Mouse (Mus musculus) heart, postnatal 0 days (tissue): ENCODE data around the gene Mns1. TPM values are rescaled to one million over a fixed set of nuclear protein-coding genes. Genes with fewer than 3 reads are reported as not detected.
A peak's percentile ranks its signal among the peaks of the same experiment; 100 is the strongest.

Source experiments
- ATAC-seq: fragments of 200-750 bp; cut with Nextera tagmentation; 2 replicates; pipeline ENCODE4 v1.8.0; 2017; ENCODE audit warnings: low read depth, moderate number of reproducible peaks, moderate library complexity; ENCODE audit not compliant: insufficient read depth
- DNase-seq: peaks from one replicate; pipeline ENCODE4 v3.0.0-alpha.2; 2016; ENCODE audit warnings: low spot score
- H3K27ac ChIP-seq: fragments of 300-500 bp; sonication (generic); 2 replicates; pipeline ENCODE4 v1.5.1; 2014; ENCODE audit warnings: low read depth, mild to moderate bottlenecking
- H3K27me3 ChIP-seq: fragments of 300-500 bp; sonication (generic); 2 replicates; pipeline ENCODE4 v1.6.1; 2014; ENCODE audit warnings: low read length, mixed read lengths; ENCODE audit not compliant: control insufficient read depth, insufficient read depth
- H3K36me3 ChIP-seq: fragments of 300-500 bp; sonication (generic); replicated peaks from 2 replicates; pipeline ENCODE4 v1.6.1; 2014; ENCODE audit warnings: low read length, mixed read lengths; ENCODE audit not compliant: control insufficient read depth, insufficient read depth
- H3K4me1 ChIP-seq: fragments of 300-500 bp; sonication (generic); 2 replicates; pipeline ENCODE4 v1.6.1; 2014; ENCODE audit warnings: antibody characterized with exemption; ENCODE audit not compliant: control insufficient read depth, insufficient read depth
- H3K4me2 ChIP-seq: fragments of 300-500 bp; sonication (generic); 2 replicates; pipeline ENCODE4 v1.6.1; 2014; ENCODE audit warnings: low read depth, mild to moderate bottlenecking, low read length, moderate library complexity
- H3K4me3 ChIP-seq: fragments of 300-500 bp; sonication (generic); 2 replicates; pipeline ENCODE4 v1.5.1; 2014; ENCODE audit warnings: low read depth, low read length
- H3K9ac ChIP-seq: fragments of 300-500 bp; sonication (generic); replicated peaks from 2 replicates; pipeline ENCODE4 v1.6.1; 2014; ENCODE audit warnings: low read depth, low read length, mixed read lengths
- H3K9me3 ChIP-seq: fragments of 300-500 bp; sonication (generic); replicated peaks from 2 replicates; pipeline ENCODE4 v1.6.1; 2016; ENCODE audit warnings: low read length; ENCODE audit not compliant: control insufficient read depth
- CTCF ChIP-seq: IDR thresholded peaks from 2 replicates; pipeline ENCODE4 v1.5.1; 2016; ENCODE audit warnings: antibody characterized with exemption, control low read depth, low read depth
- EP300 ChIP-seq: IDR thresholded peaks from 2 replicates; pipeline ENCODE4 v1.6.1; 2016; ENCODE audit warnings: antibody characterized with exemption, low read depth
- WGBS: fragments of 180-500 bp; shearing (Covaris S2); extraction: QIAGEN DNeasy Blood & Tissue Kit; methylation state at CpG from one replicate; pipeline ENCODE4 v1.1.7; 2014; 5-methylcytosine and 5-hydroxymethylcytosine counted together
- polyA plus RNA-seq: library from polyadenylated mRNA; unstranded; fragments of >200 nt; fragmentation: Nextera tagmentation; extraction: Ambion mirVana; gene quantifications from 2 replicates; pipeline ENCODE4 v1.2.1, GENCODE M21; 2015
- total RNA-seq: library from RNA; depleted of rRNA; stranded (reverse); fragments of >200 nt; gene quantifications from 2 replicates; pipeline ENCODE4 v1.2.3, GENCODE M21; 2014; ENCODE audit warnings: low replicate concordance

Mns1 gene
- total and polyA plus RNA-seq, 2 experiments from 2014 or later: 1.1 to 5.1 TPM

GRCm38 (mm10) chr9:72434876-72435275 lies 2.9 kb upstream of the Mns1 start:
- Histone ChIP-seq H3K4me2 (no peak overlapping the region), H3K27me3 (no peaks in the 10 kb centered on the region; the same call in 1 of the 2 replicates), H3K36me3 (no peaks in the 10 kb centered on the region), H3K9me3 (no peaks in the 10 kb centered on the region), H3K27ac (no peak overlapping the region), H3K4me3 (no peak overlapping the region), H3K4me1 (peaks cover 13% of the 10 kb centered on the region; the same call in 1 of the 2 replicates), H3K9ac (no peak overlapping the region)
- no peak for TF ChIP-seq CTCF
- TF ChIP-seq EP300: no peak
- 73% methylated on average over 9 of the region's 9 CpGs for WGBS
- no peak for ATAC-seq
- DNase-seq: no peak

DNA sequence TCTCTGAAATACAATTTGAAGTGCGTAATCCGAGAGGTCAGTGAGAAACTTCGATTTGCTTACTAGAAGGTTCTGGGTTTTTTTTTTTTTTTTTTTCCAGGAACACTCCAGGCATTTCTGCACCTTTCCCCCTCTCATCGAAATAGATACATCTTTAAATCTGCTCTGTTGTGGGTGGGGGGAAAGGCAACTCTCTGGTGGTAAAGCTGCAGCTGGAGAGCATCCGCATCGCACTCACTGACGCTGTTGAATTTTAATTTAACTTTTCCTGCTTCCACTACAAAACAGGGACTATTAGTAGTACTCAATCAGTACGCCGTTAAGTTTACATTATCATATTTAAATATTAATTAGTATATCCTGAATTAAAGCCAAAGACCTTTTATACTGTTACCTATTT lies 938 bp downstream of the Mns1 start:
- ATAC-seq (no peak), DNase-seq (no peak)
- Histone ChIP-seq H3K4me1 (peaks cover 13% of the 10 kb centered on the region; the same call in 1 of the 2 replicates), H3K9me3 (no peaks in the 10 kb centered on the region), H3K4me3 (peak overlapping the region; percentile 70), H3K4me2 (peak overlapping the region; percentile 67), H3K27ac (no peak overlapping the region), H3K27me3 (no peaks in the 10 kb centered on the region; the same call in 1 of the 2 replicates), H3K9ac (peak overlapping the region; percentile 62; the same call in 1 of the 2 replicates), H3K36me3 (no peaks in the 10 kb centered on the region)
- TF ChIP-seq EP300: no peak
- TF ChIP-seq CTCF: no peak
- 2% methylated on average over 9 of the region's 9 CpGs for WGBS

GRCm38 (mm10) chr9:72440358-72440757 lies 2.5 kb downstream of the Mns1 start:
- no peak overlapping the region; the same call in 1 of the 2 replicates for H3K4me2 ChIP-seq
- no peak overlapping the region for H3K27ac ChIP-seq
- H3K4me3 ChIP-seq: no peak overlapping the region
- H3K36me3 ChIP-seq: no peaks in the 10 kb centered on the region; the same call in 1 of the 2 replicates
- DNase-seq (no peak), ATAC-seq (no peak)
- 85% methylated on average over 4 of the region's 4 CpGs for WGBS
- no peaks in the 10 kb centered on the region; the same call in 1 of the 2 replicates for H3K27me3 ChIP-seq
- no peak overlapping the region for H3K9ac ChIP-seq
- TF ChIP-seq EP300 (no peak), CTCF (no peak)
- H3K9me3 ChIP-seq: no peaks in the 10 kb centered on the region
- H3K4me1 ChIP-seq: peaks cover 13% of the 10 kb centered on the region; the same call in 1 of the 2 replicates

GRCm38 (mm10) chr9:72440948-72441926 lies 3.4 kb downstream of the Mns1 start:
- peaks cover 3% of the 10 kb centered on the region; the same call in 1 of the 2 replicates for H3K36me3 ChIP-seq
- no peaks in the 10 kb centered on the region for H3K27me3 ChIP-seq
- ATAC-seq: no peak
- DNase-seq: no peak
- peak overlapping the region; percentile 8; the same call in 1 of the 2 replicates for H3K27ac ChIP-seq
- peaks cover 13% of the 10 kb centered on the region; the same call in 1 of the 2 replicates for H3K4me1 ChIP-seq
- H3K4me2 ChIP-seq: no peak overlapping the region; the same call in 1 of the 2 replicates
- H3K9me3 ChIP-seq: no peaks in the 10 kb centered on the region
- 54% methylated on average over 8 of the region's 8 CpGs for WGBS
- TF ChIP-seq CTCF (no peak), EP300 (no peak)
- no peak overlapping the region for H3K4me3 ChIP-seq
- H3K9ac ChIP-seq: no peak overlapping the region

DNA sequence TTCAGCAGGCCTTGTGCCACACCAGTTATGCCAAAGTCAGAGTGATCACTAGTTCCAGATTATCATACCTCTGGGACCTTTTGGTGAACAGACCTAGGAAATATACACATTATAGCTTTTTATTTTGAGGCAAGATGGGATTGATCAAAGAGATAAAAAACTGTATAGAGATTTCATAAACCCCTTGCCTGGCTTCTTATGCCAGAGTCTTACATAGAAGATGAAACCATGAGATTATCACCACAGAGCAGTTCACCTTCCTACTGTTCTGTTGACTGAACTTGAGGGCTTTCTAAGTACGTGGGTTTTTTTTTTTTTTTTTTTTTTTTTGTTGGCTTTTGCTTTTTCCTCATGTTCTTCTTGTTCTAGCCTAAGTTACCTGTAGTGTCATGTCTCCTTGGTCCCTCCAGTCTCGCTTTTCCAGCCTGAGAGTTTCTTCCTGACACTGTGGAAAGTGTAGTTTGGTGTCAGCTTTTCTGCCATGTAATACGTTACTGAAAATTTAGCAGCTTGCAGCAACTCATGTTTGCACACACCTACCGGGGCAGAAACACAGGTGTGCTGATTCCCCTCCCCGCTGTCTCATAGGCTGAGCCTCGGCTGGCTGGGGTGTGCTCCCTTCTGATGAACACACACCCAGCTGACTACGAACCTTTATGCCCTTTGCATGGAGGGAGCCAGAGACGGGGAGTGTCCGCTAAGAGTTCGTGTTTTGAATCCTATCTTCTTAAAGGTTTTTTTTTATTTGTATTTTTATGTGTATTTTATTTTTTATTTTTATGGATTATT lies 4.3 kb downstream of the Mns1 start:
- DNase-seq: no peak
- no peak overlapping the region for H3K4me3 ChIP-seq
- H3K9me3 ChIP-seq: no peaks in the 10 kb centered on the region
- 85% methylated on average over 10 of the region's 10 CpGs for WGBS
- ATAC-seq: no peak
- no peaks in the 10 kb centered on the region for H3K27me3 ChIP-seq
- peaks cover 11% of the 10 kb centered on the region; the same call in 1 of the 2 replicates for H3K36me3 ChIP-seq
- no peak overlapping the region; the same call in 1 of the 2 replicates for H3K4me2 ChIP-seq
- peak overlapping the region; percentile 8; the same call in 1 of the 2 replicates for H3K27ac ChIP-seq
- peaks cover 13% of the 10 kb centered on the region; the same call in 1 of the 2 replicates for H3K4me1 ChIP-seq
- no peak overlapping the region for H3K9ac ChIP-seq
- no peak for TF ChIP-seq CTCF
- TF ChIP-seq EP300: no peak
